ENCODE assay signal across 20 mouse cellular contexts in genomic region chr14:101616178-101616577, GRCm38 (mm10).
"Had no signal": no experiment of that assay in that cellular context is flagged by ENCODE, and none has a peak within 500 bp of the region (broad histone marks: within the 10 kb centered on the region; RNA-seq: fewer than 3 reads in every experiment).

No protein-coding gene starts in this region.

- H3K27ac ChIP-seq: kidney, postnatal 0 days; layer of hippocampus, adult 2 months; liver, embryonic 14.5 days; macrophage; neural tube, embryonic 13.5 days; stomach, embryonic 15.5 days had no signal

- H3K36me3 ChIP-seq: neural tube, embryonic 13.5 days; stomach, embryonic 15.5 days had no signal

- DNase-seq: kidney, adult 2 months; kidney, postnatal 25 days; layer of hippocampus, adult 9-11 months; liver, postnatal 0 days; lung, embryonic 14.5 days; retina, postnatal 1 day; right cerebral cortex, postnatal 25 days; spleen, adult 18-20 months; thymus, postnatal 25 days had no signal

- H3K4me1 ChIP-seq: neural tube, embryonic 13.5 days; stomach, embryonic 15.5 days had no signal

- H3K9ac ChIP-seq: liver, embryonic 14.5 days; liver, postnatal 0 days; lung, embryonic 14.5 days; neural tube, embryonic 13.5 days; stomach, embryonic 15.5 days had no signal

- H3K9me3 ChIP-seq: neural tube, embryonic 13.5 days; stomach, embryonic 15.5 days had no signal

- ATAC-seq: liver, postnatal 0 days; lung, postnatal 0 days; midbrain, embryonic 16.5 days had no signal

- H3K27me3 ChIP-seq: neural tube, embryonic 13.5 days; stomach, embryonic 15.5 days had no signal

- H3K4me2 ChIP-seq: liver, embryonic 11.5 days; lung, embryonic 14.5 days; midbrain, embryonic 11.5 days; neural tube, embryonic 13.5 days; stomach, embryonic 15.5 days had no signal

- H3K4me3 ChIP-seq: layer of hippocampus, adult 2 months; myocyte; neural tube, embryonic 13.5 days; stomach, embryonic 15.5 days had no signal
